In the genomic region with DNA sequence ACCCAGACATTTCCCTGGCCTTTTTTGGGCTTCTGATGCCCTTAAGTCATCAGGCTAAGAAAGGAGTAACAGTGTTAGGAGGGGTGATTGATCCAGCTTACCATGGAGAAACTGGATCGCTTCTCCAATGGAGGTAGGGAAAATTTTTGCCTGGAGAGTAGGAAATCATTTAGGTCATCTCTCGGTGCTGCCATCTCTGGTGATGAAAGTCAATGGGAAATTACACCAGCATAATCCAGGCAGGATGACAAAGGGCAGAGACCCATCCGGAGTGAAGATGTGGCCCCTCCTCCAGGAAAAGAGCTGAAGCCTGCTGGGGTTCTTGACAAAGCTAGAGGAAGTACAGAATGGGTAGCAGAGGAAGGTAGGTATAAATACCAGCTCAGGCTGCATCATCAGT, we compare ENCODE assay signal across 22 mouse cellular contexts. TPM values are rescaled to one million over a fixed set of nuclear protein-coding genes. Genes with fewer than 3 reads are reported as not detected.
DNase-seq lines count a peak whose midpoint lies in the region; ATAC-seq and TF ChIP-seq lines count a peak whose summit lies in the region.
"Had no signal": no experiment of that assay in that cellular context is flagged by ENCODE, and none has a peak within 500 bp of the region (broad histone marks: within the 10 kb centered on the region; RNA-seq: fewer than 3 reads in every experiment).

No protein-coding gene starts in this region.

- H3K27me3 ChIP-seq in kidney, postnatal 0 days (ENCODE audit: insufficient read depth, low read length) = no peaks in the 10 kb centered on the region
- no peaks in the 10 kb centered on the region for H3K27me3 ChIP-seq in kidney, embryonic 16.5 days (ENCODE audit: insufficient read depth, low read length)
- H3K27me3 ChIP-seq: CH12.LX; embryonic facial prominence, embryonic 13.5 days; hindbrain, embryonic 13.5 days; limb, embryonic 12.5 days; neural tube, embryonic 12.5 days had no signal

- ATAC-seq in kidney, postnatal 0 days (replicated peaks; ENCODE audit: low FRiP score, low read depth) = no peak
- no peak for ATAC-seq in kidney, embryonic 16.5 days (ENCODE audit: low FRiP score, low TSS enrichment)
- ATAC-seq: activated CD4-positive, CD25-positive, alpha-beta regulatory T cell, adult 4 months; forebrain, postnatal 0 days; intestine, embryonic 16.5 days had no signal

- no peaks in the 10 kb centered on the region for H3K4me1 ChIP-seq in kidney, postnatal 0 days (replicated peaks; ENCODE audit: insufficient read depth, low read length)
- H3K4me1 ChIP-seq in kidney, embryonic 16.5 days (ENCODE audit: insufficient read depth, low read length) = peaks cover 7% of the 10 kb centered on the region

- no peaks in the 10 kb centered on the region for H3K36me3 ChIP-seq in kidney, postnatal 0 days (ENCODE audit: insufficient read depth, low read length)
- H3K36me3 ChIP-seq in kidney, embryonic 16.5 days (ENCODE audit: insufficient read depth, low read length) = no peaks in the 10 kb centered on the region
- H3K36me3 ChIP-seq: embryonic facial prominence, embryonic 13.5 days; hindbrain, embryonic 13.5 days; limb, embryonic 12.5 days; neural tube, embryonic 12.5 days had no signal

- H3K9ac ChIP-seq in kidney, postnatal 0 days (ENCODE audit: low read depth, low read length) = no peak overlapping the region
- H3K9ac ChIP-seq in kidney, embryonic 16.5 days (replicated peaks; ENCODE audit: low read length) = no peak overlapping the region
- H3K9ac ChIP-seq: embryonic facial prominence, embryonic 13.5 days; forebrain, postnatal 0 days; hindbrain, embryonic 13.5 days; limb, embryonic 12.5 days; liver, embryonic 14.5 days; neural tube, embryonic 12.5 days had no signal

- no peak overlapping the region for H3K4me2 ChIP-seq in kidney, postnatal 0 days (ENCODE audit: low read length)
- no peak overlapping the region for H3K4me2 ChIP-seq in kidney, embryonic 16.5 days (replicated peaks; ENCODE audit: low read depth, low read length)
- H3K4me2 ChIP-seq: embryonic facial prominence, embryonic 13.5 days; hindbrain, embryonic 13.5 days; limb, embryonic 12.5 days; neural tube, embryonic 12.5 days had no signal

- TF ChIP-seq CTCF in kidney, postnatal 0 days (IDR thresholded peaks at IDR 0.05; ENCODE audit: low read depth) = peak; percentile 41; the same call in 1 of the 2 replicates

- no peak overlapping the region for H3K27ac ChIP-seq in kidney, postnatal 0 days
- H3K27ac ChIP-seq in kidney, embryonic 16.5 days (ENCODE audit: low read length) = no peak overlapping the region
- H3K27ac ChIP-seq: embryonic facial prominence, embryonic 13.5 days; hindbrain, embryonic 13.5 days; limb, embryonic 12.5 days; liver, embryonic 14.5 days; neural tube, embryonic 12.5 days had no signal

- WGBS in kidney, postnatal 0 days = 37% methylated on average over 3 of the region's 3 CpGs
- 43% methylated on average over 3 of the region's 3 CpGs for WGBS in kidney, embryonic 16.5 days

- H3K9me3 ChIP-seq in kidney, postnatal 0 days (replicated peaks; ENCODE audit: low read length) = no peaks in the 10 kb centered on the region
- no peaks in the 10 kb centered on the region for H3K9me3 ChIP-seq in kidney, embryonic 16.5 days (ENCODE audit: low read length)
- H3K9me3 ChIP-seq: embryonic facial prominence, embryonic 13.5 days; hindbrain, embryonic 13.5 days; limb, embryonic 12.5 days; neural tube, embryonic 12.5 days had no signal

- no peak overlapping the region for H3K4me3 ChIP-seq in kidney, postnatal 0 days (replicated peaks; ENCODE audit: low read depth, low read length)
- no peak overlapping the region for H3K4me3 ChIP-seq in kidney, embryonic 16.5 days (ENCODE audit: low read length)
- H3K4me3 ChIP-seq: embryonic facial prominence, embryonic 13.5 days; hindbrain, embryonic 13.5 days; limb, embryonic 12.5 days; neural tube, embryonic 12.5 days had no signal

- peak; percentile 22 to 31 for DNase-seq in cerebellum, postnatal 10 days
- no peak for DNase-seq in cerebellum, adult 8-10 months
- DNase-seq in kidney, postnatal 0 days (ENCODE audit: low spot score) = peak; percentile 32
- DNase-seq in lung, postnatal 36 days = peak; percentile 22
- no peak for DNase-seq in lung, postnatal 14 days
- DNase-seq in lung, postnatal 4 days = peak; percentile 16 to 26
- DNase-seq in cerebellum, postnatal 4 days (ENCODE audit: low spot score in 2 of 2) = no peak
- DNase-seq: adrenal gland, postnatal 14 days; cerebellum, adult 18-20 months; forebrain, postnatal 0 days; gastrocnemius, postnatal 10 days; right cerebral cortex, postnatal 25 days; thymus, postnatal 36 days had no signal

RNA-seq across cellular contexts. Expression of a gene that starts 2.7 kb away (rescaled TPM):
- polyA plus RNA-seq in kidney, postnatal 0 days (2015; fragmentation: Nextera tagmentation; extraction: Ambion mirVana) = 14.5 and 15.8 TPM in 2 replicates
- 5.9 and 9.9 TPM in 2 replicates for polyA plus RNA-seq in kidney, embryonic 16.5 days (2015; fragmentation: Nextera tagmentation; extraction: Ambion mirVana)

RNA-seq across cellular contexts. Expression of a gene that starts 10.3 kb away (rescaled TPM):
- polyA plus RNA-seq in kidney, postnatal 0 days (2015; fragmentation: Nextera tagmentation; extraction: Ambion mirVana) = 15.3 and 17.7 TPM in 2 replicates
- polyA plus RNA-seq in kidney, embryonic 16.5 days (2015; fragmentation: Nextera tagmentation; extraction: Ambion mirVana) = 26.2 and 26.4 TPM in 2 replicates

RNA-seq across cellular contexts. Expression of a gene that starts 34.2 kb away (rescaled TPM):
- polyA plus RNA-seq in kidney, postnatal 0 days (2015; fragmentation: Nextera tagmentation; extraction: Ambion mirVana) = 17.1 and 19.2 TPM in 2 replicates
- polyA plus RNA-seq in kidney, embryonic 16.5 days (2015; fragmentation: Nextera tagmentation; extraction: Ambion mirVana) = 26.8 and 28.7 TPM in 2 replicates

RNA-seq across cellular contexts. Expression of a gene that starts 40.1 kb away (rescaled TPM):
- 7.4 and 7.5 TPM in 2 replicates for polyA plus RNA-seq in kidney, postnatal 0 days (2015; fragmentation: Nextera tagmentation; extraction: Ambion mirVana)
- 8.8 and 10.5 TPM in 2 replicates for polyA plus RNA-seq in kidney, embryonic 16.5 days (2015; fragmentation: Nextera tagmentation; extraction: Ambion mirVana)

RNA-seq across cellular contexts. Expression of a gene that starts 41.4 kb away (rescaled TPM):
- polyA plus RNA-seq in kidney, postnatal 0 days (2015; fragmentation: Nextera tagmentation; extraction: Ambion mirVana) = 15.2 and 19.8 TPM in 2 replicates
- 32.6 and 34.2 TPM in 2 replicates for polyA plus RNA-seq in kidney, embryonic 16.5 days (2015; fragmentation: Nextera tagmentation; extraction: Ambion mirVana)

Comparison
In these comparisons a context has a peak if more than half of its experiments do, and no peak if none do; other contexts are left out.
1. DNase-seq: peak in cerebellum, postnatal 10 days (2 of 2), kidney, postnatal 0 days (single experiment), lung, postnatal 36 days (single experiment) and lung, postnatal 4 days (2 of 2); none in cerebellum, adult 8-10 months (single experiment), lung, postnatal 14 days (single experiment) and cerebellum, postnatal 4 days (0 of 2).